Mouse (Mus musculus) ES-E14 (cell line): Measurements from ENCODE around the gene Lrmda.

Source experiments
- HCFC1 ChIP-seq: IDR thresholded peaks from 2 replicates; pipeline ENCODE4 v1.6.1; 2012; ENCODE audit warnings: low read length, inconsistent platforms, borderline replicate concordance; ENCODE audit not compliant: insufficient read depth
- MAFK ChIP-seq: IDR thresholded peaks from 2 replicates; pipeline ENCODE4 v1.6.1; 2014; ENCODE audit warnings: mild to moderate bottlenecking, low read depth, low read length, inconsistent platforms; ENCODE audit not compliant: insufficient read depth

- TF ChIP-seq HCFC1 (no peak), MAFK (no peak)
These were observed 764.0 kb downstream of the Lrmda start for GRCm38 (mm10) chr14:22783211-22784161.
